Mouse (Mus musculus) frontal cortex, postnatal 36 days (tissue): ENCODE results near the gene Vmn1r125.
"Not testable (repeated sequence)": the region's sequence is repeated elsewhere in the genome, so short reads cannot be mapped to it uniquely, and the experiment has no call there.

ENCODE experiments used
- DNase-seq, 2 experiments: peaks; one replicate each; pipeline ENCODE4 v3.0.0; 2022; ENCODE audit warnings: low spot score in 2 of 2

Vmn1r125 gene

GRCm38 (mm10) chr7:21271879-21272278, at the start of gene Vmn1r125:
Gene Vmn1r125 (plus strand): TSS chr7:21272179.
- not testable (repeated sequence) for DNase-seq

GRCm38 (mm10) chr7:21260517-21260916, 11.5 kb upstream of the Vmn1r125 start, which contains the start of gene Vmn1r124:
Gene Vmn1r124 (minus strand): TSS chr7:21260617.
- not testable (repeated sequence) for DNase-seq

DNA sequence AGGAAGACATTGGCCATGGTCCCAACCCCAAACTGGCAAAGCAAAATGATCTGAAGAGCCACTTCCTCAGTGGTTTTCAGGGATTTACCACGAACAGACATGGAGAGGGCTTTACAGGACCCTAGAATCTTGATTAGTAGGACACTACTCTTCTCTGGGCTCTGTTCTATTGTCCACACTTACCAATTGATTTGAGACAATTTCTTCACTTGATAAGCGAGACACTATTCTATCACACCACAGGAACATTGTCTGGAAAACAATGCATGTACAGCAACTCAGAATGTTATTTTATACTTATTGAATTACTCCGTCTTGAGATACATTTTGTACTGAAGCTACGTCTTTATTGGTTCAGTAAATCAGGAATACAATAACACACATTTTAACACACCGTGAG, 29.4 kb downstream of the Vmn1r125 start, which contains the start of gene Vmn1r126:
Vmn1r126 (minus strand) TSS at position 101 of the 400 bp plus-strand sequence.
- not testable (repeated sequence) for DNase-seq

- not testable (repeated sequence) for DNase-seq
Measured at GRCm38 (mm10) chr7:21319761-21320160, 47.8 kb downstream of the Vmn1r125 start, which contains the start of gene Vmn1r127. Gene Vmn1r127 (minus strand): TSS chr7:21319861.
